Mouse (Mus musculus) E14TG2a.4 (cell line): Measurements from ENCODE around the gene Nosip.

ENCODE experiments used
- CTCF ChIP-seq: conservative IDR thresholded peaks from 2 replicates; pipeline ENCODE4 v1.5.1; 2014; ENCODE audit warnings: low read length
- NANOG ChIP-seq: IDR thresholded peaks from 2 replicates; pipeline ENCODE4 v1.6.1; 2014; ENCODE audit warnings: borderline replicate concordance, low read length, mixed read lengths

DNA sequence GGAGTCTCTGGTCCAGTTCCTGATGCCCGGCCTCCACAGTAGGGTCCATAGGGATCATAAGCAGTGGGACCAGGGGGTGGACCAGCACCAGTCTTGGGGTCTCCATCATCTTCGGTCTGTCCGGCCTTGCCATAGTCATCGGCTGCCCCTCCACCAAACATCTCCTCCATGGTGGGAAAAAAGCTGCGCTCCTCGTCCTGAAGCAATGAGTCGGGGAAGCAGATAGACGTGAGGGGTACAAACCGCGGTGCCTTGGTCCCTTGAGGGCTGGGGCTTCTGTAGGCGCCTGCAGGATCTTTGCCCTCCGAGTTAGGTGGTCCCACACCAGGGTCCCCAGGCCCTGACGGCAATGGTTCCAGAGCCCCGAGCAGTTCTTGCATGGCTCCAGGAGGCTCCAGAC is 14.7 kb upstream of the Nosip start:
- TF ChIP-seq CTCF (no peak), NANOG (no peak)
